Mouse (Mus musculus) forebrain, embryonic 15.5 days (tissue): ENCODE data around the gene Cox20. TPM values are rescaled to one million over a fixed set of nuclear protein-coding genes. Genes with fewer than 3 reads are reported as not detected.
A peak's percentile ranks its signal among the peaks of the same experiment; 100 is the strongest.

Source experiments
- ATAC-seq: fragments of 200-750 bp; cut with Nextera tagmentation; replicated peaks from 2 replicates; pipeline ENCODE4 v1.8.0; 2017; ENCODE audit warnings: mild to moderate bottlenecking, moderate TSS enrichment, moderate library complexity
- H3K27ac ChIP-seq: fragments of 300-500 bp; sonication (generic); replicated peaks from 2 replicates; pipeline ENCODE4 v1.5.1; 2015; ENCODE audit warnings: mild to moderate bottlenecking, inconsistent platforms
- H3K27me3 ChIP-seq: fragments of 300-500 bp; sonication (generic); 2 replicates; pipeline ENCODE4 v1.6.1; 2015; ENCODE audit warnings: inconsistent platforms
- H3K36me3 ChIP-seq: fragments of 300-500 bp; sonication (generic); 2 replicates; pipeline ENCODE4 v1.6.1; 2015; ENCODE audit warnings: mild to moderate bottlenecking, inconsistent platforms
- H3K4me1 ChIP-seq: fragments of 300-500 bp; sonication (generic); 2 replicates; pipeline ENCODE4 v1.6.1; 2015; ENCODE audit warnings: inconsistent platforms
- H3K4me2 ChIP-seq: fragments of 300-500 bp; sonication (generic); replicated peaks from 2 replicates; pipeline ENCODE4 v1.6.1; 2015; ENCODE audit warnings: mild to moderate bottlenecking, inconsistent platforms
- H3K4me3 ChIP-seq: fragments of 300-500 bp; sonication (generic); 2 replicates; pipeline ENCODE4 v1.5.1; 2015; ENCODE audit warnings: mild to moderate bottlenecking, inconsistent platforms
- H3K9ac ChIP-seq: fragments of 300-500 bp; sonication (generic); replicated peaks from 2 replicates; pipeline ENCODE4 v1.6.1; 2015; ENCODE audit warnings: mild to moderate bottlenecking, inconsistent platforms
- H3K9me3 ChIP-seq: fragments of 300-500 bp; sonication (generic); 2 replicates; pipeline ENCODE4 v1.6.1; 2016; ENCODE audit warnings: inconsistent platforms
- WGBS: fragments of 180-500 bp; shearing (Covaris S2); methylation state at CpG from one replicate; pipeline ENCODE4 v1.1.7; 2015; ENCODE audit warnings: mixed read lengths; 5-methylcytosine and 5-hydroxymethylcytosine counted together
- polyA plus RNA-seq: library from polyadenylated mRNA; unstranded; fragments of >200 nt; fragmentation: Nextera tagmentation; extraction: Ambion mirVana; gene quantifications from 2 replicates; pipeline ENCODE4 v1.2.1, GENCODE M21; 2015

Cox20 gene
- polyA plus RNA-seq, 1 experiment from 2014 or later: 140 TPM

- no peak for ATAC-seq
- H3K36me3 ChIP-seq: no peaks in the 10 kb centered on the region
- no peak overlapping the region for H3K4me2 ChIP-seq
- no peak overlapping the region for H3K4me3 ChIP-seq
- H3K27me3 ChIP-seq: no peaks in the 10 kb centered on the region
- 24% methylated on average over 3 of the region's 3 CpGs for WGBS
- H3K27ac ChIP-seq: no peak overlapping the region
- 0 out of 2 replicates have a peak, but pooled peaks cover 7% of the 10 kb centered on the region for H3K9me3 ChIP-seq
- no peaks in the 10 kb centered on the region for H3K4me1 ChIP-seq
- H3K9ac ChIP-seq: no peak overlapping the region
Measured at GRCm38 (mm10) chr1:178303425-178303824, 15.5 kb upstream of the Cox20 start.

- H3K4me3 ChIP-seq: no peak overlapping the region
- H3K4me2 ChIP-seq: no peak overlapping the region
- 76% methylated on average over 2 of the region's 2 CpGs for WGBS
- H3K4me1 ChIP-seq: no peaks in the 10 kb centered on the region
- no peak overlapping the region for H3K27ac ChIP-seq
- H3K27me3 ChIP-seq: no peaks in the 10 kb centered on the region
- H3K36me3 ChIP-seq: no peaks in the 10 kb centered on the region
- H3K9me3 ChIP-seq: no peaks in the 10 kb centered on the region
- H3K9ac ChIP-seq: no peak overlapping the region
- ATAC-seq: no peak
Measured at GRCm38 (mm10) chr1:178309487-178309886, 9.4 kb upstream of the Cox20 start.

- Histone ChIP-seq H3K4me3 (no peak overlapping the region), H3K9me3 (no peaks in the 10 kb centered on the region), H3K36me3 (no peaks in the 10 kb centered on the region), H3K4me1 (no peaks in the 10 kb centered on the region), H3K9ac (no peak overlapping the region), H3K4me2 (no peak overlapping the region), H3K27me3 (no peaks in the 10 kb centered on the region), H3K27ac (no peak overlapping the region)
- no peak for ATAC-seq
- 78% methylated on average over 1 of the region's 1 CpGs for WGBS
Measured at GRCm38 (mm10) chr1:178310128-178310527, 8.8 kb upstream of the Cox20 start.

GRCm38 (mm10) chr1:178313039-178313597 lies 5.8 kb upstream of the Cox20 start:
- H3K4me3 ChIP-seq: no peak overlapping the region
- no peak overlapping the region for H3K9ac ChIP-seq
- no peak overlapping the region for H3K4me2 ChIP-seq
- no peaks in the 10 kb centered on the region for H3K27me3 ChIP-seq
- no peak for ATAC-seq
- no peaks in the 10 kb centered on the region for H3K36me3 ChIP-seq
- H3K4me1 ChIP-seq: peaks cover 12% of the 10 kb centered on the region
- no peaks in the 10 kb centered on the region for H3K9me3 ChIP-seq
- H3K27ac ChIP-seq: no peak overlapping the region
- WGBS: 95% methylated on average over 1 of the region's 1 CpGs

- no peaks in the 10 kb centered on the region for H3K27me3 ChIP-seq
- no peak overlapping the region for H3K4me3 ChIP-seq
- H3K9me3 ChIP-seq: no peaks in the 10 kb centered on the region
- 95% methylated on average over 2 of the region's 2 CpGs for WGBS
- H3K27ac ChIP-seq: no peak overlapping the region
- ATAC-seq: no peak
- H3K9ac ChIP-seq: no peak overlapping the region
- no peaks in the 10 kb centered on the region for H3K36me3 ChIP-seq
- H3K4me1 ChIP-seq: peaks cover 12% of the 10 kb centered on the region
- H3K4me2 ChIP-seq: no peak overlapping the region
Measured at GRCm38 (mm10) chr1:178314236-178314635, 4.7 kb upstream of the Cox20 start.

- Histone ChIP-seq H3K36me3 (peaks cover 13% of the 10 kb centered on the region), H3K4me2 (peak overlapping the region; percentile 60), H3K4me1 (peaks cover 36% of the 10 kb centered on the region), H3K9me3 (no peaks in the 10 kb centered on the region), H3K27me3 (no peaks in the 10 kb centered on the region), H3K4me3 (peak overlapping the region; percentile 81), H3K9ac (peak overlapping the region; percentile 95), H3K27ac (peak overlapping the region; percentile 100)
- WGBS: 33% methylated on average over 10 of the region's 10 CpGs
- ATAC-seq: no peak
Measured at GRCm38 (mm10) chr1:178317275-178318001, 1.5 kb upstream of the Cox20 start.

GRCm38 (mm10) chr1:178318002-178318388 lies 935 bp upstream of the Cox20 start:
- Histone ChIP-seq H3K9ac (peak overlapping the region; percentile 95), H3K27ac (peak overlapping the region; percentile 100), H3K9me3 (no peaks in the 10 kb centered on the region), H3K4me2 (peak overlapping the region; percentile 60), H3K4me3 (peak overlapping the region; percentile 81), H3K36me3 (peaks cover 19% of the 10 kb centered on the region), H3K27me3 (no peaks in the 10 kb centered on the region), H3K4me1 (peaks cover 36% of the 10 kb centered on the region)
- under 1% methylated on average over 17 of the region's 17 CpGs for WGBS
- ATAC-seq: peak; percentile 81

GRCm38 (mm10) chr1:178319295-178320037 lies 536 bp downstream of the Cox20 start:
- peak overlapping the region; percentile 60 for H3K4me2 ChIP-seq
- ATAC-seq: peak; percentile 33
- H3K36me3 ChIP-seq: peaks cover 29% of the 10 kb centered on the region
- H3K9ac ChIP-seq: peak overlapping the region; percentile 95
- H3K27ac ChIP-seq: peak overlapping the region; percentile 100
- no peaks in the 10 kb centered on the region for H3K27me3 ChIP-seq
- H3K9me3 ChIP-seq: no peaks in the 10 kb centered on the region
- peaks cover 36% of the 10 kb centered on the region for H3K4me1 ChIP-seq
- under 1% methylated on average over 12 of the region's 12 CpGs for WGBS
- peak overlapping the region; percentile 81 for H3K4me3 ChIP-seq

GRCm38 (mm10) chr1:178320038-178320722 lies 1.2 kb downstream of the Cox20 start:
- H3K4me3 ChIP-seq: peak overlapping the region; percentile 81
- WGBS: 19% methylated on average over 8 of the region's 8 CpGs
- H3K27me3 ChIP-seq: no peaks in the 10 kb centered on the region
- peak overlapping the region; percentile 95 for H3K9ac ChIP-seq
- peak overlapping the region; percentile 60 for H3K4me2 ChIP-seq
- no peak for ATAC-seq
- peaks cover 37% of the 10 kb centered on the region for H3K36me3 ChIP-seq
- H3K27ac ChIP-seq: peak overlapping the region; percentile 100
- peaks cover 36% of the 10 kb centered on the region for H3K4me1 ChIP-seq
- no peaks in the 10 kb centered on the region for H3K9me3 ChIP-seq

- Histone ChIP-seq H3K4me1 (peaks cover 36% of the 10 kb centered on the region), H3K27ac (peak overlapping the region; percentile 100), H3K36me3 (peaks cover 39% of the 10 kb centered on the region), H3K27me3 (no peaks in the 10 kb centered on the region), H3K9ac (peak overlapping the region; percentile 95; the same call in 1 of the 2 replicates), H3K4me3 (peak overlapping the region; percentile 81), H3K4me2 (peak overlapping the region; percentile 60), H3K9me3 (no peaks in the 10 kb centered on the region)
- no peak for ATAC-seq
- WGBS: 35% methylated on average over 5 of the region's 5 CpGs
Measured at GRCm38 (mm10) chr1:178320723-178321590, 2.0 kb downstream of the Cox20 start.

- H3K4me2 ChIP-seq: peak overlapping the region; percentile 60
- H3K36me3 ChIP-seq: peaks cover 45% of the 10 kb centered on the region
- H3K27ac ChIP-seq: peak overlapping the region; percentile 100
Measured at GRCm38 (mm10) chr1:178321730-178322357, 2.9 kb downstream of the Cox20 start.

More at GRCm38 (mm10) chr1:178321730-178322357, 2.9 kb downstream of the Cox20 start:
- no peak for ATAC-seq
- H3K4me1 ChIP-seq: peaks cover 30% of the 10 kb centered on the region
- WGBS: 54% methylated on average over 4 of the region's 4 CpGs
- H3K27me3 ChIP-seq: no peaks in the 10 kb centered on the region
- no peak overlapping the region for H3K9ac ChIP-seq
- no peaks in the 10 kb centered on the region for H3K9me3 ChIP-seq
- no peak overlapping the region for H3K4me3 ChIP-seq
